Mouse (Mus musculus): Measurements from ENCODE around the gene Crb3.

DNA sequence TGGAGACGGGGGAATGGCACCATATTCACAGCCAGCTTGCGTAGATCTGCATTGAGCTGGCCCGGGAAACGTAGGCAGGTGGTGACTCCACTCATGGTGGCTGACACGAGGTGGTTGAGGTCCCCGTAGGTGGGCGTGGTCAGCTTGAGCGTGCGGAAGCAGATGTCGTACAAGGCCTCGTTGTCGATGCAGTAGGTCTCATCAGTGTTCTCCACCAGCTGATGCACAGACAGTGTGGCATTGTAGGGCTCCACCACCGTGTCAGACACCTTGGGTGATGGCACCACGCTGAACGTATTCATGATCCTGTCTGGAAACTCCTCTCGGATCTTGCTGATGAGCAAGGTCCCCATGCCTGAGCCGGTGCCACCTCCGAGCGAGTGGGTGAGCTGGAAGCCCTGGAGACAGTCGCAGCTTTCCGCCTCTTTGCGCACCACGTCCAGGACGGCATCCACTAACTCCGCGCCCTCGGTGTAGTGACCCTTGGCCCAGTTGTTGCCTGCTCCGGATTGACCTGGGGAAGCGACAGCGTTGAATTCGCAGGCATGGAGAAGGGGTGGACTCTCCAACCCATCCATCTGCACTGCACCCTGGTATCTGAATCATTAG lies 22.4 kb downstream of the Crb3 start:
- TF ChIP-seq POLR2A (IDR thresholded peaks at IDR 0.05; ENCODE audit: insufficient read length, low read depth) (no peak), TCF12 (IDR thresholded peaks at IDR 0.05; ENCODE audit: insufficient read depth, poor library complexity, severe bottlenecking) (no peak), MAX (IDR thresholded peaks at IDR 0.05; ENCODE audit: low read depth) (no peak), POLR2AphosphoS2 (IDR thresholded peaks at IDR 0.05; ENCODE audit: insufficient read length, low read depth) (no peak), USF1 (IDR thresholded peaks at IDR 0.05; ENCODE audit: low read depth) (no peak), E2F4 (IDR thresholded peaks at IDR 0.05; ENCODE audit: insufficient read depth) (no peak), MYOD1 (IDR thresholded peaks at IDR 0.05; ENCODE audit: control insufficient read depth in 1 of 3, insufficient read length in 2 of 3, low read depth in 2 of 3) (no peak), MYOG (IDR thresholded peaks at IDR 0.05; ENCODE audit: control insufficient read depth in 1 of 3, insufficient read depth in 1 of 3, insufficient read length in 2 of 3, low read depth in 2 of 3) (no peak), CEBPB (IDR thresholded peaks at IDR 0.05; ENCODE audit: insufficient read depth, poor library complexity, severe bottlenecking) (no peak), SRF (IDR thresholded peaks at IDR 0.05; ENCODE audit: control insufficient read depth, insufficient read length, low read depth) (no peak)

All from myocyte (in vitro differentiated cells).